Mouse (Mus musculus) intestine, embryonic 15.5 days (tissue): ENCODE data around the gene Gm17324. TPM values are rescaled to one million over a fixed set of nuclear protein-coding genes. Genes with fewer than 3 reads are reported as not detected.
"Not testable (repeated sequence)": the region's sequence is repeated elsewhere in the genome, so short reads cannot be mapped to it uniquely, and the experiment has no call there.

Experiments used
- ATAC-seq: fragments of 200-750 bp; cut with Nextera tagmentation; 2 replicates; pipeline ENCODE4 v1.8.0; 2017; ENCODE audit warnings: moderate TSS enrichment, moderate library complexity
- H3K27ac ChIP-seq: fragments of 300-500 bp; sonication (generic); 2 replicates; pipeline ENCODE4 v1.5.1; 2015; ENCODE audit warnings: mild to moderate bottlenecking, inconsistent platforms
- H3K27me3 ChIP-seq: fragments of 300-500 bp; sonication (generic); replicated peaks from 2 replicates; pipeline ENCODE4 v1.6.1; 2015; ENCODE audit warnings: inconsistent platforms
- H3K36me3 ChIP-seq: fragments of 300-500 bp; sonication (generic); 2 replicates; pipeline ENCODE4 v1.6.1; 2015; ENCODE audit warnings: inconsistent platforms
- H3K4me1 ChIP-seq: fragments of 300-500 bp; sonication (generic); replicated peaks from 2 replicates; pipeline ENCODE4 v1.6.1; 2015; ENCODE audit warnings: inconsistent platforms
- H3K4me2 ChIP-seq: fragments of 300-500 bp; sonication (generic); replicated peaks from 2 replicates; pipeline ENCODE4 v1.6.1; 2015; ENCODE audit warnings: mild to moderate bottlenecking, inconsistent platforms
- H3K4me3 ChIP-seq: fragments of 300-500 bp; sonication (generic); replicated peaks from 2 replicates; pipeline ENCODE4 v1.5.1; 2015; ENCODE audit warnings: inconsistent platforms
- H3K9ac ChIP-seq: fragments of 300-500 bp; sonication (generic); 2 replicates; pipeline ENCODE4 v1.6.1; 2015; ENCODE audit warnings: inconsistent platforms
- H3K9me3 ChIP-seq: fragments of 300-500 bp; sonication (generic); 2 replicates; pipeline ENCODE4 v1.6.1; 2016; ENCODE audit warnings: inconsistent platforms
- WGBS: fragments of 180-500 bp; shearing (Covaris S2); methylation state at CpG from one replicate; pipeline ENCODE4 v1.1.7; 2015; 5-methylcytosine and 5-hydroxymethylcytosine counted together
- polyA plus RNA-seq: library from polyadenylated mRNA; unstranded; fragments of >200 nt; fragmentation: Nextera tagmentation; extraction: Ambion mirVana; gene quantifications from 2 replicates; pipeline ENCODE4 v1.2.1, GENCODE M21; 2015

The Gm17324 gene
- polyA plus RNA-seq, result 0.32 and 0.64 TPM in 2 replicates

DNA sequence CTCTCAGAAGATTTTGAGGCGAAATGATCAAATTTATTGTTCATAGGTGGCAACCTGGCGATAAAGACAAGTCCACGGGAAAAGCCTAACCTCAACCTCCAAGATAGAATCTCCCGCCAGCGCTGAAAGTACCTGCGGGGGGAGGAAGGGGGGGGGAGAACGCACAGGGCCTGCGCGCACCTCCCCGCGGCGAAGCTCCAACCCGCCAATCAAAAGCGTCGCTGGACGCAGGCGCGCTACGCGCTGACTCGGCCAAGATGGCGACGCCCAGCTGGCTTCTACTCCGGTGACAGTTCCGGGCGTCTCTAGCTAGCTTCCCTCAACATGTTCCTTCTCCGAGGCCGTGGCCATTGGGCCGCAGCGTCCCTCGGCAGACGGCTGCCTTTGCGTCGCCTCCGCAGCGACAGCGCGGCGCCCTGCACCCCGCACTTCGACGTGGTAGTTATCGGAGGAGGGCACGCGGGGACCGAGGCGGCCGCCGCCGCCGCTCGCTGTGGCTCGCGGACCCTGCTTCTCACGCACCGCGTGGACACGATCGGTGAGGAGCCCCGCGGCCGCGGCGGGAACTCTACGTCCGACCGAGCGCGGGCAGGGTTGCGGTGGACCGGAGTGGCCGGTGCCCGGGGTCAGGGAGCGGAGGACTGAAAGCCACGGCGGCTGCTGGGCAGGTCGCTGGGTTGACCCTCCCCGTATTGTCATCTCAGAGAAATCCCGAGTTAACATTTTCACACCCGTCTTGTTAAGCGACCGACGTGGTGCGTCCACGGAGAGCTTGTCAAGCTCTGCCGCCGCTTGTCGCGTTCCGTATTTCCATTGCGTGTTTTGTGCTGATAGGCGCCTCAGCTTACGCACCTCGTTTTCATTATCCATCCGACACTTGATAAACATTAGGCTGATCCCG is at the start of gene Gm17324, which contains the start of gene Mto1:
TSS of gene Gm17324 (minus strand) at position 814 of the 901 bp plus-strand sequence.
TSS of gene Mto1 (plus strand) at position 236 of the 901 bp plus-strand sequence.
- H3K4me2 ChIP-seq, result peak within 1 kb of the TSS; percentile 66
- H3K36me3 ChIP-seq, result peaks cover 7% of the 10 kb centered on the region
- peaks cover 5% of the 10 kb centered on the region for H3K27me3 ChIP-seq
- H3K4me1 ChIP-seq, result peaks cover 5% of the 10 kb centered on the region; the same call in 1 of the 2 replicates
- peak within 1 kb of the TSS; percentile 92 for H3K27ac ChIP-seq
- H3K9ac ChIP-seq, result peak within 1 kb of the TSS; percentile 93
- ATAC-seq, result peak; percentile 96
- under 1% methylated on average over 96 of the region's 96 CpGs for WGBS
- H3K4me3 ChIP-seq, result peak within 1 kb of the TSS; percentile 96
- no peaks in the 10 kb centered on the region for H3K9me3 ChIP-seq

DNA sequence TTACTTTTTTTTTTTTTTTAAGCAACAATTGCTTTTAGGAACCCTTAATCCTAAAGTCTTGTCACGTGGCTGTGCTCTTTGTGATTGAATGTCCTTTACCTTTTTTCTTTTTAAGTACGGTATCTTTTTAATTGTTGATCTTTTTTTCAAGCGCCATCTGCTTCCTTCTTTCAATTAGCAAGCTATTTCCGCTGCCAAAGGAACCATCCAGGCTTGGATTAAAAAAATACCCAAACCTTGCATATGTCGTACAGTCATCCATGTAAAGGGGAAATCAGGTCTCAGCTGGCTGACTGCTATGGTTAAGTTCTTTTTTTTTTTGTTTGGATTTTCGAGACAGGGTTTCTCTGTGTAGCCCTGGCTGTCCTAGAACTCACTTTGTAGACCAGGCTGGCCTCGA is 44.6 kb upstream of the Gm17324 start:
- H3K4me3 ChIP-seq, result no peak overlapping the region
- no peak for ATAC-seq
- no peak overlapping the region for H3K4me2 ChIP-seq
- H3K27me3 ChIP-seq, result no peaks in the 10 kb centered on the region
- WGBS, result 87% methylated on average over 7 of the region's 7 CpGs
- no peaks in the 10 kb centered on the region for H3K4me1 ChIP-seq
- H3K9ac ChIP-seq, result no peak overlapping the region
- no peak overlapping the region for H3K27ac ChIP-seq
- no peaks in the 10 kb centered on the region for H3K9me3 ChIP-seq
- no peaks in the 10 kb centered on the region for H3K36me3 ChIP-seq

DNA sequence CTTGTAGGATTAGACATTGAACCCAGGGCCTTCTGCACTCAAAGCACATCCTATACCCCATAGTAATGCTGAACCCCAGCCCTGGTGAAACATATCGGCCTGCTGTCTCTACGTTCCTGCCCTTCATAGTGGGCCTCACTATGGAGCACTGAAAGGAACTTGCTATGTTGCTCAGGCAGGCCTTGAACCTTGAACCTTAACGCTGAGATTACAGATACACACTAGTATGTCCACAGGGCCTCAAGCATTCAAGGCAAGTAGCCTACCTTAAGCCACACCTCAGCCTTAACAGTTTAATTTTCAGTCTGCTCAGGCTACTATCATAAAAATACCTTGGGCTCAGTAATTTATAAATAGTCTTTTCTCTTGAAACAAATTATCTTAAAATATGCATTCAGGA is 43.7 kb upstream of the Gm17324 start:
- Histone ChIP-seq H3K9ac (no peak overlapping the region), H3K27ac (peak overlapping the region; percentile 60), H3K4me1 (no peaks in the 10 kb centered on the region), H3K27me3 (no peaks in the 10 kb centered on the region), H3K9me3 (no peaks in the 10 kb centered on the region), H3K4me2 (no peak overlapping the region), H3K36me3 (no peaks in the 10 kb centered on the region), H3K4me3 (no peak overlapping the region)
- ATAC-seq, result peak; percentile 88
- WGBS, result 76% methylated on average over 3 of the region's 3 CpGs

DNA sequence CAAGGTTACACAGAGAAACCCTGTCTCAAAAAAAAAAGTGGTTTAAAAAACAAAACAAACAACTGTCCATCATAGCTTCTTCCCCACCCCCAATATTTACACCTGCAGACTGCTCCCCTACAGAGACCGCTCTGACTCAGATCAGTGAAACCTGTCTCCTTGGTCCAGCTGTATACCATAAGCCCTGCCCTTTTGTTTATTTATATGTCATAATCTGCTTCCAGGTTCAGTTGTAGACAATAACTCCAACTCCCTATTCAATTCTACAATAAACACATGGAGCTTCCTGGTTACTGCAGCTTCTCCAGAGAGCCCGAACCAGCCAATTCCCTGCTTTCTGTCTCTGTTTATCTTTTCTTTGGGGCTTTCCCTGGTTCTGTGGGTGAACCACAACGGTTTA is 42.6 kb upstream of the Gm17324 start:
- no peaks in the 10 kb centered on the region for H3K4me1 ChIP-seq
- H3K27me3 ChIP-seq, result no peaks in the 10 kb centered on the region
- no peaks in the 10 kb centered on the region for H3K36me3 ChIP-seq
- H3K4me2 ChIP-seq, result no peak overlapping the region
- H3K27ac ChIP-seq, result no peak overlapping the region
- ATAC-seq, result no peak
- H3K9me3 ChIP-seq, result no peaks in the 10 kb centered on the region
- 60% methylated on average over 3 of the region's 3 CpGs for WGBS
- H3K9ac ChIP-seq, result no peak overlapping the region
- no peak overlapping the region for H3K4me3 ChIP-seq

DNA sequence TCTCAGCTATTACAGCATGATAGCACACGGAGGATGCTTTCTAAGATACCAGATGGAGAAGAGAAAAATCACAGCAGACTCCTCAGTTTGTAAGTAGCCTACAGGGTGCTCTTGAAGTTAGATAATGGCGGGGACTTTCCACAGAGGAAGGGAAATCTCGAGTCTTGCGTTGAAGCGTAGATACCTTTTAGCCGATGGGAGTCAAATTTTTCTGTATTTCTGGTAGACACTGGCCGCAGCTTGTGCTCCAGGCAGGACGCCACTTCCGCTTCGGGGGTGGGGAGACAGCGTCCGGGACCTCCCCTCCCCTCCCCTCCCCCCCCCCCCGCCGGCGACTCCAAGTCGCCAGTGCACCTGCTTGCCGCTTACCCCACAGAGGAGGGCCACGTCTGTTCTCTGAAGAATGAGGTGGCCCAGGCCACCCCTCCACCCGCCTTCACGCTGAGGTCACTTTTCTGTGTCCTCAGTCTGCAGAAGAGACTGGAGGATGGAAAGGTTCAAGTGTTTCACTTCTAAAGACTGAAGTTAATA is 40.4 kb upstream of the Gm17324 start, which contains the start of gene Eef1a1:
TSS of gene Eef1a1 (minus strand) at position 262 of the 531 bp plus-strand sequence.
- Histone ChIP-seq H3K27me3 (no peaks in the 10 kb centered on the region), H3K4me2 (peak within 1 kb of the TSS; percentile 73), H3K4me3 (peak within 1 kb of the TSS; percentile 38), H3K9ac (peak within 1 kb of the TSS; percentile 47), H3K9me3 (no peaks in the 10 kb centered on the region), H3K27ac (peak within 1 kb of the TSS; percentile 54; the same call in 1 of the 2 replicates), H3K4me1 (no peaks in the 10 kb centered on the region), H3K36me3 (no peaks in the 10 kb centered on the region)
- ATAC-seq, result peak; percentile 70
- WGBS, result under 1% methylated on average over 17 of the region's 20 CpGs

DNA sequence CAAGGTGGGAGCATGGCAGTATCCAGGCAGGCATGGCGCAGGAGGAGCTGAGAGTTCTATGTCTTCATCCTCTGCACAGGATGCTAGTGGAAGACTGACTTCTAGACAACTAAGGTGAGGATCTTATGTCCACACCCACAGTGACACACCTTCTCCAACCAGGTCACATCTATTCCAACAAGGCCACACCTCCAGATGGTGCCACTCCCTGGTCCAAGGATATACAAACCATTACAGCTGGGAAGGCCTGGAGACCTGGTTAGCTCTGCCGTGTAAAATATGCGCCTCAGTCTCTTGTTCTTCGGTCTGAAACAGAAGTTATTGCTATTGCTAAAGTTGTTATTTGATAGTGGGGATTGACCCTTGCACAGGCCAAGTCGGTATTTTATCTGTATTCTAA is 39.4 kb upstream of the Gm17324 start:
- ATAC-seq, H3K36me3 ChIP-seq, H3K27me3 ChIP-seq, H3K4me1 ChIP-seq, H3K27ac ChIP-seq, H3K4me3 ChIP-seq, H3K4me2 ChIP-seq, H3K9me3 ChIP-seq, H3K9ac ChIP-seq: not testable (repeated sequence)
- 87% methylated on average over 5 of the region's 5 CpGs for WGBS

DNA sequence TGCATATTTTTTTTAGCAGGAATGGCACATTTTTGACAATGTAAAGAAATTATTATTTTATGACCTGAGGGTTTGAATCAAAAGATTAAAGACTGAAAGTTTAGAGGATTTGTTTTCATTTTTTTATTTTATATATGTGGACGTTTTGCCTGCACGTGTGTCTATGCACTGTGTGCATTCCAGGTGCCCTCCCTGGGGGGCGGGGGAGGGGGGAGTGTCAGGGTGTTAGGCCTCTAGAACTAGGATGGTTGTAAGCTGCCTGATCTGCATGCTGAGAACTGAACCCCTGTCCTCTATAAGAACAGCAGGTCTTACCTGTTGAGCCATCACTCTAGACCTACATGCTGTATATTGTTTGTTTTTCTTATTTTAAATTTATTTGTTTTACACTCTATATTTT is 36.1 kb upstream of the Gm17324 start:
- no peak overlapping the region for H3K27ac ChIP-seq
- H3K9ac ChIP-seq, result no peak overlapping the region
- no peak overlapping the region for H3K4me3 ChIP-seq
- whole genome bisulfite sequencing, result 82% methylated on average over 3 of the region's 3 CpGs
- no peak overlapping the region for H3K4me2 ChIP-seq
- H3K9me3 ChIP-seq, result no peaks in the 10 kb centered on the region
- ATAC-seq, result no peak
- no peaks in the 10 kb centered on the region for H3K27me3 ChIP-seq
- peaks cover 6% of the 10 kb centered on the region; the same call in 1 of the 2 replicates for H3K4me1 ChIP-seq
- H3K36me3 ChIP-seq, result no peaks in the 10 kb centered on the region

DNA sequence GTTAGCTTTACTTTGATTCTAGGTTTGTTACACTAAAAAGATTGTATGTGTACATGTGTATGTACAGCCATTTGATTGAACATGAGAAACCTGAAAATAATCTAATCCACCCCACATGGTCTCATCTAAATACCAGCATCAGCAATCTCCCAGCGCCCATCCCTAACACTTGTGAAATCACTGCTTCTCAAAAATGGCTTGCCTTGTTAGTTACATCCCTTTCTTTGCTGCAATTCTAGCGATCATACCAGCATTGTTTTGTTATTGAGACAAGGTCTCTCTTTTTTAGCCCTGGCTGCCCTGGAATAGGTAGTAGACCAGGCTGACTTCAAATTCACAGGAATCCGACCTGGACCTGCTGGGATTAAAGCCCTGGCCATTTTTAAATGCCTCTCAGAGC is 33.8 kb upstream of the Gm17324 start:
- H3K4me2 ChIP-seq, result peak overlapping the region; percentile 54
- no peaks in the 10 kb centered on the region for H3K9me3 ChIP-seq
- ATAC-seq, result peak; percentile 0; the same call in 1 of the 2 replicates
- peaks cover 3% of the 10 kb centered on the region; the same call in 1 of the 2 replicates for H3K36me3 ChIP-seq
- H3K4me1 ChIP-seq, result peaks cover 8% of the 10 kb centered on the region; the same call in 1 of the 2 replicates
- peak overlapping the region; percentile 71 for H3K9ac ChIP-seq
- no peaks in the 10 kb centered on the region for H3K27me3 ChIP-seq
- H3K4me3 ChIP-seq, result peak overlapping the region; percentile 97
- peak overlapping the region; percentile 96 for H3K27ac ChIP-seq
- WGBS, result 11% methylated on average over 3 of the region's 3 CpGs

DNA sequence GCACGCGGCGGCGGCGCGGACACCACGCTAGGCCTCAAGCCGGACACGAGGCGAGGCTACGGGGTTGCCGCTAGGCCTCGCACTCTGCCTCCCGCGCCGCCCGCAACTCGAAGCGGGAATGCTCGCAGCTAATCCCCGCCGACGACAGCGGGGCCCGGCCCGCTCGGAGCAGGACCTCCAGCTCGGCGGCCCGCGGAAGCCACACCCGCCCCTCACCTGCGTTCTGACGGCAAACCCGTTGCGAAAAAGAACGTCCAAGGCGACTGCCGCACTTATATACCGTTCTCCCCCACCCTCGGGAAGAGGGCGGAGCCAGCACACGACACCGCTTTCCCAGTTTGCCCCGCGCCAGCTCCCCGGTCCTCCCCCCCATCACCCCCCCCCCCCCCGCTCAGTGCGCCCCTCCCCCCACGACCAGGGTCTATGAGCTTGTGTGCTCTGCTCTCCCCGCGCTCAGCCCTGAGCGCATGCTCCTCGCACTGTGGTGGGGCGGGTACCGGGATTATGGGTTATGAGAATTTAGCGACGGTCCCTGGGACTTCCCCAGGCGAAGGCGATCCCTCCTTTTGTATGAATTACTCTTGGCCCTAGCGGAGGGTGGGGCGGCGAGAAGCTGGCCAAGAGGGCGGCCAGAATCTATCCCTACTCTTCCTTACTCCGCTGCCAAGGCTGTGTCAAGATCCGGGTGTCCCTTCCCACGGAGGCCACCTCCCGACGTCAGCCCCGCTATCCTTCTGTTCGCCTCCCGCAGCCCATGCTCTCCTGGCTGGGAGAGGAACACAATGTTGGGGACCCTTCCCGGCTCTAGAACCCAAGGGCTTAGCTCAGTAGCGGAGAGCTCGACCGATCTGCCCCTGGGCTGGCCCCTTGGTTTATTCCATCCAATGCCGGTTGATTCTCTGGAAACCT is 33.1 kb upstream of the Gm17324 start:
- Histone ChIP-seq H3K27me3 (no peaks in the 10 kb centered on the region), H3K4me1 (peaks cover 8% of the 10 kb centered on the region; the same call in 1 of the 2 replicates), H3K36me3 (peaks cover 3% of the 10 kb centered on the region; the same call in 1 of the 2 replicates), H3K4me2 (peak overlapping the region; percentile 54), H3K9ac (peak overlapping the region; percentile 99), H3K27ac (peak overlapping the region; percentile 98), H3K9me3 (no peaks in the 10 kb centered on the region), H3K4me3 (peak overlapping the region; percentile 97)
- WGBS, result under 1% methylated on average over 66 of the region's 77 CpGs
- ATAC-seq, result peak; percentile 98

DNA sequence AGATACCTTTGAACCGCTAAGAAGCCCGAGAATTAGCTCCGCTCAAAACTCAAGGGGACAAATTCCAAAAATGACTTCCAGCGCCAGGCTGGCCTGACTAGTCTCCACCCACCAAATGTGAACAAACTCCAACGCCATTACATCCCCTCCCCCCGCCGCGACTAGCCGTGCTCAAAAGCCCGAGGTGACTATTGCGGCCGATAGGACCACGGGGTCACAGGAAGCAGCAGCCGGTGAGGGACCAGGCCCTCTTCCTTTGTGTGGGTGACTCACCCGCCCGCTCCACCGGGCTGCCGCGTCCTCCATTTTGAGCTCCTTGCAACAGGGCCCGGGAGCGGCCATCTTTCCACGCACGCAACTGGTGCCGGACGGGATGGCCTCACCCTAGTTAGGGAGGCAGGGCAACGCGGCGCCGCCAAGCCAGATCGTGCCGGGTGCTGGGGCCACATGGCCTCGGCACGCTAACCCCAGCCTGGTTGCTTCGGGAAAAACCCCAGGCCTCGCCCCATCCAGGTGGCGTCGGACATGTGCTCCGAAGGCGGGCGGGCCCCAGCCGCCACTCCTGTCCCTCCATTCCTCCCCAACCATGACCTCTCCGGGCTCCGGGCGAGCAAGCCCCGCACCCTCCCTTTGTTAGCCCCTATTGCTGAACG is 32.2 kb upstream of the Gm17324 start:
- peak; percentile 26 for ATAC-seq

DNA sequence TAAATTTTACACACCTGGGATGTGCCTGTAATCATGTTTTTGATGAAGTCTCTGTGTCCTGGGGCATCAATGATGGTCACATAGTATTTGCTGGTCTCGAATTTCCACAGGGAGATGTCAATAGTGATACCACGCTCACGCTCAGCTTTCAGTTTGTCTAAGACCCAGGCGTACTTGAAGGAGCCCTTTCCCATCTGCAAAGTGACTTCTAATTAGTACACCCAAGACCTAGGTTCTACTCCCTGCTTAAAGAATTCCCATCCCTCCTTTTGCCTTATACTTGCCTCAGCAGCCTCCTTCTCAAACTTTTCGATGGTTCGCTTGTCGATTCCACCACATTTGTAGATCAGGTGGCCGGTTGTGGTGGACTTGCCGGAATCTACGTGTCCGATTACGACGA is 31.6 kb upstream of the Gm17324 start:
- H3K36me3 ChIP-seq, ATAC-seq, H3K9me3 ChIP-seq, H3K27me3 ChIP-seq, H3K4me1 ChIP-seq: not testable (repeated sequence)
- Histone ChIP-seq H3K4me2 (peak overlapping the region; percentile 54), H3K9ac (peak overlapping the region; percentile 99), H3K27ac (peak overlapping the region; percentile 98), H3K4me3 (peak overlapping the region; percentile 97)
- under 1% methylated on average over 13 of the region's 13 CpGs for WGBS

More for the DNA sequence above, 32.2 kb upstream of the Gm17324 start:
- H3K36me3 ChIP-seq, result peaks cover 6% of the 10 kb centered on the region; the same call in 1 of the 2 replicates
- H3K4me2 ChIP-seq, result peak overlapping the region; percentile 54
- H3K9ac ChIP-seq, result peak overlapping the region; percentile 99
- no peaks in the 10 kb centered on the region for H3K27me3 ChIP-seq
- H3K4me3 ChIP-seq, result peak overlapping the region; percentile 97
- no peaks in the 10 kb centered on the region for H3K9me3 ChIP-seq
- WGBS, result under 1% methylated on average over 46 of the region's 46 CpGs
- H3K27ac ChIP-seq, result peak overlapping the region; percentile 98
- H3K4me1 ChIP-seq, result peaks cover 8% of the 10 kb centered on the region; the same call in 1 of the 2 replicates
